Mouse (Mus musculus): Measurements from ENCODE around the gene Amph. TPM values are rescaled to one million over a fixed set of nuclear protein-coding genes. Genes with fewer than 3 reads are reported as not detected.
"Not testable (repeated sequence)": the region's sequence is repeated elsewhere in the genome, so short reads cannot be mapped to it uniquely, and the experiment has no call there.

Gene Amph
- 1.2 and 1.8 TPM in 2 replicates for polyA plus RNA-seq (2016; fragmentation: Nextera tagmentation; extraction: Ambion mirVana)

- no peaks in the 10 kb centered on the region for H3K9me3 ChIP-seq
- peak within 1 kb of the TSS; percentile 96 for H3K4me2 ChIP-seq
- no peak within 1 kb of the TSS for H3K27ac ChIP-seq
- peak; percentile 83 for ATAC-seq (ENCODE audit: insufficient number of reproducible peaks, insufficient read depth, low FRiP score, low TSS enrichment, low read depth)
- under 1% methylated on average over 70 of the region's 70 CpGs for WGBS
- H3K9ac ChIP-seq (replicated peaks), result peak within 1 kb of the TSS; percentile 66
- H3K36me3 ChIP-seq, result no peaks in the 10 kb centered on the region
- H3K4me3 ChIP-seq (replicated peaks), result peak within 1 kb of the TSS; percentile 70
- H3K4me1 ChIP-seq (replicated peaks), result no peaks in the 10 kb centered on the region; the same call in 1 of the 2 replicates
- peaks cover 39% of the 10 kb centered on the region for H3K27me3 ChIP-seq
Observed at GRCm38 (mm10) chr13:18948171-18949028, at the start of gene Amph. Amph (plus strand) TSS chr13:18948205.

GRCm38 (mm10) chr13:18903623-18904022, 44.4 kb upstream of the Amph start:
- H3K4me3 ChIP-seq (replicated peaks), result no peak overlapping the region
- no peaks in the 10 kb centered on the region for H3K9me3 ChIP-seq
- no peak overlapping the region for H3K9ac ChIP-seq (replicated peaks)
- H3K4me1 ChIP-seq (replicated peaks), result no peaks in the 10 kb centered on the region
- 85% methylated on average over 6 of the region's 6 CpGs for WGBS
- ATAC-seq (ENCODE audit: insufficient number of reproducible peaks, insufficient read depth, low FRiP score, low TSS enrichment, low read depth), result no peak
- H3K4me2 ChIP-seq, result no peak overlapping the region
- H3K27me3 ChIP-seq, result no peaks in the 10 kb centered on the region
- no peak overlapping the region for H3K27ac ChIP-seq
- no peaks in the 10 kb centered on the region for H3K36me3 ChIP-seq

- Histone ChIP-seq H3K4me2 (no peak overlapping the region), H3K9me3 (no peaks in the 10 kb centered on the region), H3K27me3 (no peaks in the 10 kb centered on the region), H3K9ac (replicated peaks) (no peak overlapping the region), H3K27ac (no peak overlapping the region), H3K4me3 (replicated peaks) (no peak overlapping the region), H3K36me3 (no peaks in the 10 kb centered on the region), H3K4me1 (replicated peaks) (no peaks in the 10 kb centered on the region)
- ATAC-seq (ENCODE audit: insufficient number of reproducible peaks, insufficient read depth, low FRiP score, low TSS enrichment, low read depth), result no peak
- WGBS, result 86% methylated on average over 4 of the region's 4 CpGs
Observed at GRCm38 (mm10) chr13:18914774-18915173, 33.2 kb upstream of the Amph start.

GRCm38 (mm10) chr13:18933191-18933590, 14.8 kb upstream of the Amph start:
- ATAC-seq (ENCODE audit: insufficient number of reproducible peaks, insufficient read depth, low FRiP score, low TSS enrichment, low read depth), result not testable (repeated sequence)
- WGBS, result 44% methylated on average over 1 of the region's 2 CpGs

GRCm38 (mm10) chr13:18947686-18948085, 319 bp upstream of the Amph start:
- Histone ChIP-seq H3K36me3 (no peaks in the 10 kb centered on the region), H3K4me1 (replicated peaks) (no peaks in the 10 kb centered on the region; the same call in 1 of the 2 replicates), H3K9me3 (no peaks in the 10 kb centered on the region), H3K4me3 (replicated peaks) (peak overlapping the region; percentile 70), H3K4me2 (peak overlapping the region; percentile 96), H3K27me3 (peaks cover 39% of the 10 kb centered on the region), H3K27ac (no peak overlapping the region), H3K9ac (replicated peaks) (no peak overlapping the region)
- 14% methylated on average over 5 of the region's 5 CpGs for WGBS
- ATAC-seq (ENCODE audit: insufficient number of reproducible peaks, insufficient read depth, low FRiP score, low TSS enrichment, low read depth), result peak; percentile 23; the same call in 1 of the 2 replicates

More at GRCm38 (mm10) chr13:18933191-18933590, 14.8 kb upstream of the Amph start:
- not testable (repeated sequence) for H3K4me1 ChIP-seq (replicated peaks); H3K4me2 ChIP-seq; H3K9ac ChIP-seq (replicated peaks); H3K36me3 ChIP-seq; H3K9me3 ChIP-seq; H3K4me3 ChIP-seq (replicated peaks); H3K27me3 ChIP-seq; H3K27ac ChIP-seq

- peak overlapping the region; percentile 70 for H3K4me3 ChIP-seq (replicated peaks)
- H3K4me1 ChIP-seq (replicated peaks), result no peaks in the 10 kb centered on the region; the same call in 1 of the 2 replicates
- WGBS, result 14% methylated on average over 5 of the region's 5 CpGs
- H3K9me3 ChIP-seq, result no peaks in the 10 kb centered on the region
- peaks cover 39% of the 10 kb centered on the region for H3K27me3 ChIP-seq
- H3K36me3 ChIP-seq, result no peaks in the 10 kb centered on the region
- no peak for ATAC-seq (ENCODE audit: insufficient number of reproducible peaks, insufficient read depth, low FRiP score, low TSS enrichment, low read depth)
- H3K27ac ChIP-seq, result no peak overlapping the region
- peak overlapping the region; percentile 66; the same call in 1 of the 2 replicates for H3K9ac ChIP-seq (replicated peaks)
- peak overlapping the region; percentile 96 for H3K4me2 ChIP-seq
Observed at GRCm38 (mm10) chr13:18949029-18949350, 985 bp downstream of the Amph start.

GRCm38 (mm10) chr13:18949626-18950200, 1.7 kb downstream of the Amph start:
- no peaks in the 10 kb centered on the region; the same call in 1 of the 2 replicates for H3K4me1 ChIP-seq (replicated peaks)
- no peak overlapping the region for H3K4me2 ChIP-seq
- H3K36me3 ChIP-seq, result no peaks in the 10 kb centered on the region
- H3K9me3 ChIP-seq, result no peaks in the 10 kb centered on the region
- H3K27me3 ChIP-seq, result peaks cover 39% of the 10 kb centered on the region
- no peak overlapping the region for H3K4me3 ChIP-seq (replicated peaks)
- WGBS, result 59% methylated on average over 11 of the region's 11 CpGs
- ATAC-seq (ENCODE audit: insufficient number of reproducible peaks, insufficient read depth, low FRiP score, low TSS enrichment, low read depth), result no peak
- H3K27ac ChIP-seq, result no peak overlapping the region
- no peak overlapping the region for H3K9ac ChIP-seq (replicated peaks)

- H3K4me1 ChIP-seq (replicated peaks), result no peaks in the 10 kb centered on the region; the same call in 1 of the 2 replicates
- no peak for ATAC-seq (ENCODE audit: insufficient number of reproducible peaks, insufficient read depth, low FRiP score, low TSS enrichment, low read depth)
- H3K9me3 ChIP-seq, result no peaks in the 10 kb centered on the region
- H3K36me3 ChIP-seq, result no peaks in the 10 kb centered on the region
- peaks cover 19% of the 10 kb centered on the region for H3K27me3 ChIP-seq
- no peak overlapping the region for H3K4me2 ChIP-seq
- WGBS, result 87% methylated on average over 4 of the region's 4 CpGs
- H3K27ac ChIP-seq, result no peak overlapping the region
- H3K9ac ChIP-seq (replicated peaks), result no peak overlapping the region
- H3K4me3 ChIP-seq (replicated peaks), result no peak overlapping the region
Observed at GRCm38 (mm10) chr13:18953575-18953974, 5.6 kb downstream of the Amph start.

GRCm38 (mm10) chr13:18956065-18956913, 8.3 kb downstream of the Amph start:
- Histone ChIP-seq H3K4me1 (replicated peaks) (no peaks in the 10 kb centered on the region), H3K27ac (no peak overlapping the region), H3K4me2 (no peak overlapping the region), H3K9ac (replicated peaks) (no peak overlapping the region), H3K36me3 (no peaks in the 10 kb centered on the region), H3K4me3 (replicated peaks) (no peak overlapping the region), H3K27me3 (no peaks in the 10 kb centered on the region), H3K9me3 (no peaks in the 10 kb centered on the region)
- ATAC-seq (ENCODE audit: insufficient number of reproducible peaks, insufficient read depth, low FRiP score, low TSS enrichment, low read depth), result no peak
- WGBS, result 88% methylated on average over 11 of the region's 11 CpGs

GRCm38 (mm10) chr13:18957028-18957427, 9.0 kb downstream of the Amph start:
- H3K9me3 ChIP-seq, result no peaks in the 10 kb centered on the region
- H3K4me1 ChIP-seq (replicated peaks), result no peaks in the 10 kb centered on the region
- no peaks in the 10 kb centered on the region for H3K36me3 ChIP-seq
- H3K27me3 ChIP-seq, result no peaks in the 10 kb centered on the region
- H3K27ac ChIP-seq, result no peak overlapping the region
- ATAC-seq (ENCODE audit: insufficient number of reproducible peaks, insufficient read depth, low FRiP score, low TSS enrichment, low read depth), result no peak
- 85% methylated on average over 3 of the region's 3 CpGs for WGBS
- no peak overlapping the region for H3K4me2 ChIP-seq
- H3K9ac ChIP-seq (replicated peaks), result no peak overlapping the region
- H3K4me3 ChIP-seq (replicated peaks), result no peak overlapping the region

- 80% methylated on average over 3 of the region's 3 CpGs for WGBS
- no peaks in the 10 kb centered on the region for H3K27me3 ChIP-seq
- no peak overlapping the region for H3K9ac ChIP-seq (replicated peaks)
- no peaks in the 10 kb centered on the region for H3K9me3 ChIP-seq
- no peak overlapping the region for H3K4me2 ChIP-seq
- H3K27ac ChIP-seq, result no peak overlapping the region
- no peaks in the 10 kb centered on the region for H3K4me1 ChIP-seq (replicated peaks)
- H3K4me3 ChIP-seq (replicated peaks), result no peak overlapping the region
- no peaks in the 10 kb centered on the region for H3K36me3 ChIP-seq
- no peak for ATAC-seq (ENCODE audit: insufficient number of reproducible peaks, insufficient read depth, low FRiP score, low TSS enrichment, low read depth)
Observed at GRCm38 (mm10) chr13:18972571-18972970, 24.6 kb downstream of the Amph start.

All from limb, embryonic 12.5 days (tissue).